Mouse (Mus musculus) neural tube, embryonic 12.5 days (tissue): ENCODE results near the gene Rab3gap2. TPM values are rescaled to one million over a fixed set of nuclear protein-coding genes. Genes with fewer than 3 reads are reported as not detected.
A peak's percentile ranks its signal among the peaks of the same experiment; 100 is the strongest.

Experiments used
- ATAC-seq: fragments of 200-750 bp; cut with Nextera tagmentation; 2 replicates; pipeline ENCODE4 v1.8.0; 2017; ENCODE audit warnings: low read depth, mild to moderate bottlenecking, moderate TSS enrichment, moderate library complexity; ENCODE audit not compliant: low FRiP score
- H3K27ac ChIP-seq: fragments of 300-500 bp; sonication (generic); 2 replicates; pipeline ENCODE4 v1.5.1; 2016
- H3K27me3 ChIP-seq: fragments of 300-500 bp; sonication (generic); replicated peaks from 2 replicates; pipeline ENCODE4 v1.6.1; 2016; ENCODE audit warnings: mild to moderate bottlenecking
- H3K36me3 ChIP-seq: fragments of 300-500 bp; sonication (generic); 2 replicates; pipeline ENCODE4 v1.6.1; 2016; ENCODE audit warnings: mild to moderate bottlenecking
- H3K4me1 ChIP-seq: fragments of 300-500 bp; sonication (generic); 2 replicates; pipeline ENCODE4 v1.6.1; 2016
- H3K4me2 ChIP-seq: fragments of 300-500 bp; sonication (generic); replicated peaks from 2 replicates; pipeline ENCODE4 v1.6.1; 2016; ENCODE audit warnings: mild to moderate bottlenecking
- H3K4me3 ChIP-seq: fragments of 300-500 bp; sonication (generic); 2 replicates; pipeline ENCODE4 v1.5.1; 2016
- H3K9ac ChIP-seq: fragments of 300-500 bp; sonication (generic); 2 replicates; pipeline ENCODE4 v1.6.1; 2016; ENCODE audit warnings: mild to moderate bottlenecking
- H3K9me3 ChIP-seq: fragments of 300-500 bp; sonication (generic); 2 replicates; pipeline ENCODE4 v1.6.1; 2016; ENCODE audit warnings: mild to moderate bottlenecking
- WGBS: fragments of 180-500 bp; shearing (Covaris S2); methylation state at CpG from one replicate; pipeline ENCODE4 v1.1.7; 2016; 5-methylcytosine and 5-hydroxymethylcytosine counted together
- polyA plus RNA-seq: library from polyadenylated mRNA; unstranded; fragments of >200 nt; fragmentation: Nextera tagmentation; extraction: Ambion mirVana; gene quantifications from 2 replicates; pipeline ENCODE4 v1.2.1, GENCODE M21; 2016

Rab3gap2 gene
- 26.4 and 27.6 TPM in 2 replicates for polyA plus RNA-seq

- Histone ChIP-seq H3K9me3 (no peaks in the 10 kb centered on the region), H3K27me3 (no peaks in the 10 kb centered on the region), H3K9ac (peak within 1 kb of the TSS; percentile 86), H3K4me1 (peaks cover 24% of the 10 kb centered on the region), H3K4me2 (peak within 1 kb of the TSS; percentile 84), H3K27ac (no peak within 1 kb of the TSS; the same call in 1 of the 2 replicates), H3K36me3 (no peaks in the 10 kb centered on the region), H3K4me3 (peak within 1 kb of the TSS; percentile 87)
- ATAC-seq: peak; percentile 92
- under 1% methylated on average over 56 of the region's 57 CpGs for WGBS
Measured at GRCm38 (mm10) chr1:185203909-185204661, at the start of gene Rab3gap2. TSS of gene Rab3gap2 (plus strand) at chr1:185204117.

GRCm38 (mm10) chr1:185173641-185174040, 30.3 kb upstream of the Rab3gap2 start:
- Histone ChIP-seq H3K9ac (no peak overlapping the region), H3K27me3 (no peaks in the 10 kb centered on the region), H3K4me2 (no peak overlapping the region), H3K9me3 (no peaks in the 10 kb centered on the region), H3K27ac (no peak overlapping the region), H3K4me1 (no peaks in the 10 kb centered on the region), H3K4me3 (no peak overlapping the region), H3K36me3 (no peaks in the 10 kb centered on the region)
- ATAC-seq: no peak
- WGBS: 90% methylated on average over 5 of the region's 5 CpGs

- Histone ChIP-seq H3K27ac (no peak overlapping the region), H3K9ac (no peak overlapping the region), H3K4me3 (no peak overlapping the region), H3K9me3 (no peaks in the 10 kb centered on the region), H3K27me3 (no peaks in the 10 kb centered on the region), H3K4me1 (no peaks in the 10 kb centered on the region), H3K4me2 (no peak overlapping the region), H3K36me3 (no peaks in the 10 kb centered on the region)
- 82% methylated on average over 6 of the region's 6 CpGs for WGBS
- ATAC-seq: no peak
Measured at GRCm38 (mm10) chr1:185177860-185178259, 26.1 kb upstream of the Rab3gap2 start.

DNA sequence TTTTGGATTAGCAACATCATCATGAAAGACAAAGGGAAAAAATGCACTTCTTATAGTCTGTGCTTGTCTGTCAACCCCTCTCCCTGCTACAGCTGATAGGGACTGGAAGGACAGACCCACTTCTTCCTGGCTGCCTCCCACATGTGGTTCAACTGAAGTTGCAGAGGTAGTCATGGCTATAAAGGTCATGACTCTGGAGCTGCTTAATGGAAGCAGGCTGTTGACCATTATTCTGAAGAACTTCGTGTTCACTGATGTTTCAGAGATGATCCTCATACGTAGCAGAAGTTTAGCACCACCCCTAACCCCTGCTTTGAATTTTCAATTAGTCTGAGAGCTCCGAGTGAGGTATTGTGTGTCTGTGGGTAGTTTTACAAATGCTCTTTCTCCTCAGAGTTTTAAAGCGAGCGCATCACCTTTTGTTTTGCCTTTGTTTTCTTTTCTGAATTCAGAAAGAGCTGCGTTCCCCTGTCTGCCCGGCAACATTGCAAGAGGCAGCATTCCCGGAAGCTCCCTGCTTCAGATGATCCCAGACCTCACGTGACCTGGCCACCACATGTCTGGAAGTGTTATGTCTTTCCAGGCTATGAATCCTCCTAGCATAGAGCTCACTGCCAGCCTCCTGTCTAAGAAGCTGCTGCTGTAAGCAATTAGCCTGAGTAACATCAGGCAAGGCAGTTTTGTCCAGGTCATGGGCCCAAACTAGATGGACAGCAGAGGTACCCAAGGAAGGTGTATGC, 20.2 kb upstream of the Rab3gap2 start:
- no peaks in the 10 kb centered on the region; the same call in 1 of the 2 replicates for H3K4me1 ChIP-seq
- H3K4me3 ChIP-seq: no peak overlapping the region
- 36% methylated on average over 9 of the region's 9 CpGs for WGBS
- no peaks in the 10 kb centered on the region for H3K36me3 ChIP-seq
- no peak for ATAC-seq
- no peaks in the 10 kb centered on the region; the same call in 1 of the 2 replicates for H3K27me3 ChIP-seq
- no peaks in the 10 kb centered on the region for H3K9me3 ChIP-seq
- H3K4me2 ChIP-seq: no peak overlapping the region
- H3K27ac ChIP-seq: no peak overlapping the region
- no peak overlapping the region for H3K9ac ChIP-seq

DNA sequence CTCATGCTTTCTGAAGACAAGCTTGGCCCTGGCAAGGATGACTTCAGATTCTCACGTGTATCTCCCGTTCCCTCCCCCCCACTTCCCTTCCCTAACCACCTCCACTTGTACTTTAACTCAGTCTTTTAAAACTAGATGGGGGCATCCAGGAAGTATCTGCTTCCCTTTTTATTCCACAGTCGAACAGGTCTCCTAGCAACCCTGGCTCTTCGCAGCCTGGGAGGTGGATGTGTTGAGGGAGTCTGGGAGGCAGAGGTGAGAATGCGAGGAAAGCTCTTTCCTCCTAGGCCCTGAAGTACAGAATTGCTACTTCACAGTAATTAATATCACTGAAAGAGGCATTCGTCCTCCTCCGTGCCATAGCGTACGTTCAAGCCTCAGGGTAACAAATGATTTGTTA, 18.4 kb upstream of the Rab3gap2 start:
- Histone ChIP-seq H3K27me3 (no peaks in the 10 kb centered on the region; the same call in 1 of the 2 replicates), H3K36me3 (no peaks in the 10 kb centered on the region), H3K4me3 (no peak overlapping the region), H3K4me1 (no peaks in the 10 kb centered on the region; the same call in 1 of the 2 replicates), H3K27ac (no peak overlapping the region), H3K9me3 (no peaks in the 10 kb centered on the region), H3K4me2 (no peak overlapping the region), H3K9ac (no peak overlapping the region)
- ATAC-seq: no peak
- WGBS: 59% methylated on average over 9 of the region's 9 CpGs

GRCm38 (mm10) chr1:185187135-185187785, 16.7 kb upstream of the Rab3gap2 start:
- H3K36me3 ChIP-seq: no peaks in the 10 kb centered on the region
- 71% methylated on average over 13 of the region's 13 CpGs for WGBS
- ATAC-seq: no peak
- no peaks in the 10 kb centered on the region; the same call in 1 of the 2 replicates for H3K27me3 ChIP-seq
- H3K27ac ChIP-seq: no peak overlapping the region
- H3K9me3 ChIP-seq: no peaks in the 10 kb centered on the region
- H3K4me1 ChIP-seq: no peaks in the 10 kb centered on the region; the same call in 1 of the 2 replicates
- H3K4me2 ChIP-seq: no peak overlapping the region
- H3K4me3 ChIP-seq: no peak overlapping the region
- H3K9ac ChIP-seq: no peak overlapping the region

DNA sequence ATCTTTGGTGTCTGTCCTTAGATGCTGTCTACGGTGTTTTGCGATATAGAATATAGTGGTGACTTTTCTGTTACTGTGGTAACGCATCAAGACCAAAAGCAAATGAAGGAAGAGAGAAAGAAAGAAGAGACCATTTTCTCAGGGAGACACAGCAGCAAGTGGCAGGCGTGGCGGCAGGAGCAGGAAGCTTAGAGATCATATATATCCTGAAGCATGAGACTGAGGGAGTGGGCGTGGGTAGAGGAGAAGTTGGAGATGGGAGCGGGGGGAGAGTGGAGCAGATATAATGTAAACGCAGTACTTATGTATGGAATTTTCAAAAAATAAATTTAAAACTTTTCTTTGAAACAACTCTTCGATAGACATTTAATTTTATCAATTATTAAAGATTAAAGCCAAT, 14.0 kb upstream of the Rab3gap2 start:
- 92% methylated on average over 9 of the region's 9 CpGs for whole genome bisulfite sequencing

DNA sequence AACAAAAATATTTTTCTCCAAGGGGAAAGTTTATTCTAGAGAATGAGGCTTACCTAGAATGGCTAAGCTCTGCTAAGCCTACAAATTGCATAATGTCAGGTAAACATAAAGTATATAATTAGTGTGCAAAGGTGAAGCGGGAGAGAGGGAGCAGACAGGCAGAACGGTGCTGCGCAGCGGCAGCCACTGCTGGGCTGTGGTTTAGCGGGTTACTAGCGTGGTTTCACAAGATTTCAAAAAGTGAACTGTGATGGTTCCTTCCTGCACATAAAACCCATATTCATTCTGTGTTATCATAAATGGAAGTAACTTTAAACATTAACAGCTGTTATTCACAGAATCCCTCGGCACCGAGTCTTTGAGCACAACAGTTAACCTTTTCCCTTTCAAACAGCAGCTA, 11.8 kb upstream of the Rab3gap2 start:
- H3K27ac ChIP-seq: no peak overlapping the region
- 82% methylated on average over 8 of the region's 8 CpGs for WGBS
- no peak overlapping the region for H3K4me3 ChIP-seq
- no peaks in the 10 kb centered on the region for H3K9me3 ChIP-seq
- no peak for ATAC-seq
- no peak overlapping the region for H3K9ac ChIP-seq
- no peak overlapping the region for H3K4me2 ChIP-seq
- no peaks in the 10 kb centered on the region for H3K27me3 ChIP-seq
- H3K36me3 ChIP-seq: no peaks in the 10 kb centered on the region
- no peaks in the 10 kb centered on the region; the same call in 1 of the 2 replicates for H3K4me1 ChIP-seq

More for the DNA sequence above, 14.0 kb upstream of the Rab3gap2 start:
- H3K9ac ChIP-seq: no peak overlapping the region
- no peak overlapping the region for H3K27ac ChIP-seq
- no peak overlapping the region for H3K4me2 ChIP-seq
- no peak overlapping the region for H3K4me3 ChIP-seq
- no peaks in the 10 kb centered on the region; the same call in 1 of the 2 replicates for H3K27me3 ChIP-seq
- no peaks in the 10 kb centered on the region for H3K36me3 ChIP-seq
- no peaks in the 10 kb centered on the region for H3K9me3 ChIP-seq
- no peak for ATAC-seq
- no peaks in the 10 kb centered on the region; the same call in none of the 2 replicates for H3K4me1 ChIP-seq

- no peak for ATAC-seq
- no peak overlapping the region for H3K9ac ChIP-seq
- WGBS: 14% methylated on average over 10 of the region's 10 CpGs
Measured at GRCm38 (mm10) chr1:185193509-185193908, 10.4 kb upstream of the Rab3gap2 start.

DNA sequence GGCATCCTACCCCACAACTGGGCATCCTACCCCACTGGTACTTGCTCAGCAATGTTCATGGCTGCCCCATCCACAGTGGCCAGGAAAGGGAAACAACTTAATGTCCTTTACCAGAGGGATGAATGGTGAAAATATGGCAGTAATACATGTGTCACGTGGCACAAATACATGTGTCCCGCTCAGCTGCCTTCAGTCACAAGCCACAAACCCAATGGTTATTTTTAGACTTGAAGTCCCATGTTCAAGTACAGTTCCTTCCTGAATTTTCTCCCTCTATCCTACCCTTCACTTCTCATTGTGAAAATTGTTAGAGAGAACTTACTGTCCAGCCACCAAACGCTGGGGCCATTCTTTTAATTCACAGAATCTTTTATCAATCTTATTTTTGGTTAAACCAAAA, 7.6 kb upstream of the Rab3gap2 start:
- no peak for ATAC-seq
- Histone ChIP-seq H3K4me1 (peaks cover 4% of the 10 kb centered on the region), H3K9me3 (no peaks in the 10 kb centered on the region), H3K9ac (no peak overlapping the region), H3K4me3 (no peak overlapping the region), H3K27ac (no peak overlapping the region), H3K4me2 (no peak overlapping the region), H3K36me3 (no peaks in the 10 kb centered on the region), H3K27me3 (no peaks in the 10 kb centered on the region)
- WGBS: 68% methylated on average over 3 of the region's 3 CpGs

More at GRCm38 (mm10) chr1:185193509-185193908, 10.4 kb upstream of the Rab3gap2 start:
- H3K27me3 ChIP-seq: no peaks in the 10 kb centered on the region
- H3K27ac ChIP-seq: no peak overlapping the region
- no peaks in the 10 kb centered on the region; the same call in 1 of the 2 replicates for H3K4me1 ChIP-seq
- H3K4me2 ChIP-seq: no peak overlapping the region
- no peaks in the 10 kb centered on the region for H3K9me3 ChIP-seq
- no peaks in the 10 kb centered on the region for H3K36me3 ChIP-seq
- no peak overlapping the region for H3K4me3 ChIP-seq

DNA sequence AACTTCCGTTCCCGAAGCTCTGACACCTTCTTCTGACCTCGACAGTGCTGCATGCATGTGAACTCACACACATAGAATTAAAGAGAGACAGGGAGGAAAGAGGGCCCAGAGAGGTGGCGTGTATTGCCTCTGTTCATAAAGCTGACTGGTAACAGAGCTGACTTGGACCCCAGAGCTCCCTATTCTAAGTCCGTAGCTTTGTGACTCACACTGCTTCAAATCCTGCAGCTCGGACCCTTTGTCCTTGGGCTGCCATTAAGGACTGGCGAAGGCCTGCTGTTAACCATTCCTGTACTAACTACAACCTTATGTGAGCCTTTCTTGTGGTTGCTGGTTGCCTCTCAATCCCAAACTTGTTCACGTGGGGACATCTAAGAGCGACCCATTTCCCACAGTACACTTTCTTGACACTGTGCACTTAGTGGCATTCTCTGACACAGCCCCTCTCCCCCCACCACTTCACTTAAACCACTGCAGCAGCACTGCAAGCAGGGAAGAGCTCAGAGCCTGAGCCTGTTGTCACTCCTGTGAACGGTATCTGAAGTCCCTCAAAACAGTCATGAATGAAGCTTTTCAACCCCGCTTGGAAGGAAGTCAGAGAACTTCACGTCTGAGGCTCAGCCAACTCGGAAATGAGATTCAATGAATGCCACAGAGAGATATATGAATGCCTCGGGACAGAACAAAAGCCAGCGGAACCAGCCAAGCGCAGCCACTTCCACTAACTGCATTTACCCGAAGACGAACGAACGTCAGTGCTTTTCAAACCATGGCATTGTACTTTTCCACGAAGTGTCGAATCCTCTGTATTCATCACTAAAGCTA, 3.1 kb upstream of the Rab3gap2 start:
- no peak for ATAC-seq
- peaks cover 20% of the 10 kb centered on the region for H3K4me1 ChIP-seq
- no peak overlapping the region for H3K9ac ChIP-seq
- H3K27ac ChIP-seq: no peak overlapping the region
- no peak overlapping the region for H3K4me3 ChIP-seq
- no peaks in the 10 kb centered on the region for H3K9me3 ChIP-seq
- H3K27me3 ChIP-seq: no peaks in the 10 kb centered on the region
- no peaks in the 10 kb centered on the region for H3K36me3 ChIP-seq
- WGBS: 36% methylated on average over 22 of the region's 22 CpGs
- H3K4me2 ChIP-seq: peak overlapping the region; percentile 44
